Mouse (Mus musculus): ENCODE measurements around the gene Fgd2. TPM values are rescaled to one million over a fixed set of nuclear protein-coding genes. Genes with fewer than 3 reads are reported as not detected.

Gene Fgd2
- polyA plus RNA-seq, 1 experiment: 23.7 TPM

GRCm38 (mm10) chr17:29395381-29395780 lies 34.7 kb downstream of the Fgd2 start:
- Histone ChIP-seq H3K9me3 (no peaks in the 10 kb centered on the region), H3K27me3 (replicated peaks) (no peaks in the 10 kb centered on the region), H3K4me3 (replicated peaks) (peak overlapping the region; percentile 90), H3K4me1 (peaks cover 85% of the 10 kb centered on the region), H3K36me3 (replicated peaks; ENCODE audit: low read length) (no peaks in the 10 kb centered on the region)
- TF ChIP-seq FLI1 (IDR thresholded peaks at IDR 0.05; ENCODE audit: low read length): no peak
- no peak for TF ChIP-seq GATA1 (IDR thresholded peaks at IDR 0.05; ENCODE audit: borderline replicate concordance, low read length)

- peak overlapping the region; percentile 93 for H3K4me3 ChIP-seq (replicated peaks)
- peaks cover 91% of the 10 kb centered on the region for H3K4me1 ChIP-seq
- TF ChIP-seq FLI1 (IDR thresholded peaks at IDR 0.05; ENCODE audit: low read length): no peak
- no peak for TF ChIP-seq GATA1 (IDR thresholded peaks at IDR 0.05; ENCODE audit: borderline replicate concordance, low read length)
- H3K36me3 ChIP-seq (replicated peaks; ENCODE audit: low read length): no peaks in the 10 kb centered on the region
- no peaks in the 10 kb centered on the region for H3K9me3 ChIP-seq
- H3K27me3 ChIP-seq (replicated peaks): no peaks in the 10 kb centered on the region
These were observed 35.5 kb downstream of the Fgd2 start for GRCm38 (mm10) chr17:29396056-29396799.

GRCm38 (mm10) chr17:29396821-29397242 lies 36.1 kb downstream of the Fgd2 start:
- H3K4me3 ChIP-seq (replicated peaks): peak overlapping the region; percentile 93
- no peaks in the 10 kb centered on the region for H3K27me3 ChIP-seq (replicated peaks)
- H3K36me3 ChIP-seq (replicated peaks; ENCODE audit: low read length): no peaks in the 10 kb centered on the region
- no peaks in the 10 kb centered on the region for H3K9me3 ChIP-seq
- no peak for TF ChIP-seq GATA1 (IDR thresholded peaks at IDR 0.05; ENCODE audit: borderline replicate concordance, low read length)
- TF ChIP-seq FLI1 (IDR thresholded peaks at IDR 0.05; ENCODE audit: low read length): no peak
- peaks cover 95% of the 10 kb centered on the region for H3K4me1 ChIP-seq

- peak overlapping the region; percentile 93 for H3K4me3 ChIP-seq (replicated peaks)
- H3K9me3 ChIP-seq: no peaks in the 10 kb centered on the region
- no peaks in the 10 kb centered on the region for H3K36me3 ChIP-seq (replicated peaks; ENCODE audit: low read length)
- H3K27me3 ChIP-seq (replicated peaks): no peaks in the 10 kb centered on the region
- TF ChIP-seq FLI1 (IDR thresholded peaks at IDR 0.05; ENCODE audit: low read length): no peak
- TF ChIP-seq GATA1 (IDR thresholded peaks at IDR 0.05; ENCODE audit: borderline replicate concordance, low read length): no peak
- peaks cover 96% of the 10 kb centered on the region for H3K4me1 ChIP-seq
These were observed 37.0 kb downstream of the Fgd2 start for GRCm38 (mm10) chr17:29397480-29398433.

- TF ChIP-seq GATA1 (IDR thresholded peaks at IDR 0.05; ENCODE audit: borderline replicate concordance, low read length) (no peak), FLI1 (IDR thresholded peaks at IDR 0.05; ENCODE audit: low read length) (no peak)
- peak overlapping the region; percentile 93 for H3K4me3 ChIP-seq (replicated peaks)
- H3K9me3 ChIP-seq: no peaks in the 10 kb centered on the region
- H3K4me1 ChIP-seq: peaks cover 93% of the 10 kb centered on the region
- H3K36me3 ChIP-seq (replicated peaks; ENCODE audit: low read length): no peaks in the 10 kb centered on the region
- no peaks in the 10 kb centered on the region for H3K27me3 ChIP-seq (replicated peaks)
These were observed 37.8 kb downstream of the Fgd2 start for GRCm38 (mm10) chr17:29398434-29399026.

- H3K9me3 ChIP-seq: no peaks in the 10 kb centered on the region
- no peaks in the 10 kb centered on the region for H3K36me3 ChIP-seq (replicated peaks; ENCODE audit: low read length)
- H3K4me3 ChIP-seq (replicated peaks): peak overlapping the region; percentile 93
- TF ChIP-seq FLI1 (IDR thresholded peaks at IDR 0.05; ENCODE audit: low read length) (no peak), GATA1 (IDR thresholded peaks at IDR 0.05; ENCODE audit: borderline replicate concordance, low read length) (no peak)
- H3K4me1 ChIP-seq: peaks cover 85% of the 10 kb centered on the region
- H3K27me3 ChIP-seq (replicated peaks): no peaks in the 10 kb centered on the region
These were observed 38.7 kb downstream of the Fgd2 start for GRCm38 (mm10) chr17:29399241-29399910.

GRCm38 (mm10) chr17:29400044-29400443 lies 39.3 kb downstream of the Fgd2 start:
- Histone ChIP-seq H3K4me3 (replicated peaks) (no peak overlapping the region), H3K9me3 (no peaks in the 10 kb centered on the region), H3K27me3 (replicated peaks) (no peaks in the 10 kb centered on the region), H3K36me3 (replicated peaks; ENCODE audit: low read length) (no peaks in the 10 kb centered on the region), H3K4me1 (peaks cover 78% of the 10 kb centered on the region)
- no peak for TF ChIP-seq GATA1 (IDR thresholded peaks at IDR 0.05; ENCODE audit: borderline replicate concordance, low read length)
- TF ChIP-seq FLI1 (IDR thresholded peaks at IDR 0.05; ENCODE audit: low read length): no peak

GRCm38 (mm10) chr17:29401741-29402268 lies 41.1 kb downstream of the Fgd2 start:
- H3K27me3 ChIP-seq (replicated peaks): no peaks in the 10 kb centered on the region
- H3K9me3 ChIP-seq: no peaks in the 10 kb centered on the region
- TF ChIP-seq GATA1 (IDR thresholded peaks at IDR 0.05; ENCODE audit: borderline replicate concordance, low read length) (no peak), FLI1 (IDR thresholded peaks at IDR 0.05; ENCODE audit: low read length) (no peak)
- H3K4me1 ChIP-seq: peaks cover 62% of the 10 kb centered on the region
- H3K36me3 ChIP-seq (replicated peaks; ENCODE audit: low read length): no peaks in the 10 kb centered on the region
- H3K4me3 ChIP-seq (replicated peaks): no peak overlapping the region

- Histone ChIP-seq H3K9me3 (no peaks in the 10 kb centered on the region), H3K36me3 (replicated peaks; ENCODE audit: low read length) (no peaks in the 10 kb centered on the region), H3K4me3 (replicated peaks) (no peak overlapping the region), H3K27me3 (replicated peaks) (no peaks in the 10 kb centered on the region), H3K4me1 (peaks cover 60% of the 10 kb centered on the region)
- no peak for TF ChIP-seq FLI1 (IDR thresholded peaks at IDR 0.05; ENCODE audit: low read length)
- TF ChIP-seq GATA1 (IDR thresholded peaks at IDR 0.05; ENCODE audit: borderline replicate concordance, low read length): no peak
These were observed 42.5 kb downstream of the Fgd2 start for GRCm38 (mm10) chr17:29403179-29403578.
